11 mouse cellular contexts compared by ENCODE assay signal in genomic region chr2:146256321-146256875, GRCm38 (mm10). TPM values are rescaled to one million over a fixed set of nuclear protein-coding genes. Genes with fewer than 3 reads are reported as not detected.
DNase-seq lines count a peak whose midpoint lies in the region; ATAC-seq and TF ChIP-seq lines count a peak whose summit lies in the region.
"Had no signal": no experiment of that assay in that cellular context is flagged by ENCODE, and none has a peak within 500 bp of the region (broad histone marks: within the 10 kb centered on the region; RNA-seq: fewer than 3 reads in every experiment).

No protein-coding gene starts in this region.

- H3K9ac ChIP-seq in midbrain, embryonic 11.5 days (ENCODE audit: low read length), result no peak overlapping the region

- H3K27ac ChIP-seq in cerebellum, adult 2 months (ENCODE audit: insufficient read depth, low read length), result no peak overlapping the region
- H3K27ac ChIP-seq in layer of hippocampus, adult 2 months, result peak overlapping the region; percentile 1; the same call in 1 of the 2 replicates
- H3K27ac ChIP-seq in midbrain, embryonic 11.5 days (ENCODE audit: low read depth, low read length), result no peak overlapping the region; the same call in 1 of the 2 replicates
- H3K27ac ChIP-seq: macrophage had no signal

- TF ChIP-seq POLR2A in cerebellum, adult 2 months (IDR thresholded peaks at IDR 0.05; ENCODE audit: borderline replicate concordance, insufficient read depth, low read length), result no peak

- WGBS in cerebellum, adult 2 months, result 66% methylated on average over 3 of the region's 3 CpGs
- WGBS in midbrain, embryonic 11.5 days, result 56% methylated on average over 3 of the region's 3 CpGs

- ATAC-seq in midbrain, embryonic 11.5 days (ENCODE audit: low FRiP score), result no peak

- peak; percentile 12; the same call in 1 of the 2 replicates for TF ChIP-seq CTCF in cerebellum, adult 2 months (IDR thresholded peaks at IDR 0.05; ENCODE audit: borderline replicate concordance, insufficient read depth, low read depth, low read length)
- peak; percentile 71 for TF ChIP-seq CTCF in layer of hippocampus, adult 2 months (conservative IDR thresholded peaks at IDR 0.05)

- H3K9me3 ChIP-seq in midbrain, embryonic 11.5 days (ENCODE audit: control insufficient read depth, low read length), result no peaks in the 10 kb centered on the region

- peaks cover 7% of the 10 kb centered on the region; the same call in 1 of the 2 replicates for H3K4me1 ChIP-seq in cerebellum, adult 2 months (ENCODE audit: control insufficient read depth, insufficient read depth, low read length)
- peaks cover 31% of the 10 kb centered on the region for H3K4me1 ChIP-seq in midbrain, embryonic 11.5 days (ENCODE audit: control insufficient read depth, insufficient read depth, low read length)

- peak in 1 of 2 experiments; percentile 24 for DNase-seq in cerebellum, adult 2 months
- no peak for DNase-seq in cerebellum, adult 9-11 months
- no peak for DNase-seq in layer of hippocampus, adult 2 months (ENCODE audit: low spot score in 2 of 2)
- DNase-seq in layer of hippocampus, adult 9-10 months (ENCODE audit: low spot score), result no peak
- DNase-seq in adrenal gland, postnatal 14 days, result peak; percentile 42
- DNase-seq in midbrain, embryonic 11.5 days (ENCODE audit: low spot score, missing footprints), result peak; percentile 79
- no peak for DNase-seq in thymus, postnatal 0 days (ENCODE audit: low spot score)
- DNase-seq in testis, postnatal 10 days (ENCODE audit: low spot score), result no peak

- no peak overlapping the region for H3K4me2 ChIP-seq in midbrain, embryonic 11.5 days

- H3K4me3 ChIP-seq in cerebellum, adult 2 months (replicated peaks; ENCODE audit: insufficient read depth, low read depth, low read length), result no peak overlapping the region
- no peak overlapping the region for H3K4me3 ChIP-seq in layer of hippocampus, adult 2 months
- H3K4me3 ChIP-seq in midbrain, embryonic 11.5 days (ENCODE audit: low read depth, low read length), result no peak overlapping the region

- no peaks in the 10 kb centered on the region for H3K36me3 ChIP-seq in midbrain, embryonic 11.5 days (ENCODE audit: control insufficient read depth, insufficient read depth, low read length)

- no peaks in the 10 kb centered on the region for H3K27me3 ChIP-seq in cerebellum, adult 2 months (ENCODE audit: control insufficient read depth, insufficient read depth, low read length)
- H3K27me3 ChIP-seq in midbrain, embryonic 11.5 days (ENCODE audit: control insufficient read depth, insufficient read depth, low read length), result no peaks in the 10 kb centered on the region; the same call in 1 of the 2 replicates

RNA-seq across cellular contexts. Expression of gene Insm1, which starts 34.7 kb away (rescaled TPM):
- polyA plus RNA-seq in cerebellum, adult 2 months (2012; rRNA removed), result 0.65 and 0.74 TPM in 2 replicates
- total RNA-seq in layer of hippocampus, adult 2 months (2021), result 1 to 10 TPM; 6.6 to 7.2 TPM
- 6.0 and 6.8 TPM in 2 replicates for total RNA-seq in adrenal gland, postnatal 14 days (2021)
- polyA plus RNA-seq in midbrain, embryonic 11.5 days (2014; fragmentation: Nextera tagmentation; extraction: Ambion mirVana), result 11.7 and 12.5 TPM in 2 replicates
- 0.56 and 0.66 TPM in 2 replicates for polyA plus RNA-seq in thymus, postnatal 0 days (2015; fragmentation: Nextera tagmentation; extraction: Ambion mirVana)
- total RNA-seq: common myeloid progenitor, adult 5-6 weeks; hematopoietic stem cell, adult 5-6 weeks had no signal
- polyA plus RNA-seq: macrophage had no signal

Comparison
In these comparisons a context has a peak if more than half of its experiments do, and no peak if none do; other contexts are left out.
1. DNase-seq: peak in adrenal gland, postnatal 14 days (single experiment) and midbrain, embryonic 11.5 days (single experiment); none in cerebellum, adult 9-11 months (single experiment), layer of hippocampus, adult 2 months (0 of 2), layer of hippocampus, adult 9-10 months (single experiment), thymus, postnatal 0 days (single experiment) and testis, postnatal 10 days (single experiment).